10 mouse cellular contexts compared by ENCODE assay signal in genomic region chr7:82173540-82173939, GRCm38 (mm10). TPM values are rescaled to one million over a fixed set of nuclear protein-coding genes. Genes with fewer than 3 reads are reported as not detected.
DNase-seq lines count a peak whose midpoint lies in the region; ATAC-seq and TF ChIP-seq lines count a peak whose summit lies in the region.
"Had no signal": no experiment of that assay in that cellular context is flagged by ENCODE, and none has a peak within 500 bp of the region (broad histone marks: within the 10 kb centered on the region; RNA-seq: fewer than 3 reads in every experiment).

Sh3gl3 (plus strand) TSS chr7:82173840.

- 72% methylated on average over 3 of the region's 3 CpGs for WGBS in heart, embryonic 13.5 days
- 88% methylated on average over 3 of the region's 3 CpGs for WGBS in hindbrain, embryonic 12.5 days
- 60% methylated on average over 3 of the region's 3 CpGs for WGBS in liver, embryonic 13.5 days (ENCODE audit: insufficient replicate concordance)

- H3K4me1 ChIP-seq in heart, embryonic 13.5 days = peaks cover 24% of the 10 kb centered on the region
- 0 out of 4 replicates have a peak, but pooled peaks cover 0 to 5% of the 10 kb centered on the region in 2 experiments for H3K4me1 ChIP-seq in ES-E14 (ENCODE audit: control insufficient read depth in 2 of 2, insufficient read depth in 2 of 2, low read length in 2 of 2, poor library complexity in 1 of 2)
- peaks cover 2% of the 10 kb centered on the region; the same call in 1 of the 2 replicates for H3K4me1 ChIP-seq in hindbrain, embryonic 12.5 days
- H3K4me1 ChIP-seq in liver, embryonic 13.5 days (replicated peaks) = no peaks in the 10 kb centered on the region

- intact Hi-C loops in heart, postnatal 36 days (cut with DNase I) = no loop called here

- H3K4me2 ChIP-seq in heart, embryonic 13.5 days = peak within 1 kb of the TSS; percentile 99
- H3K4me2 ChIP-seq in hindbrain, embryonic 12.5 days (replicated peaks) = peak within 1 kb of the TSS; percentile 78
- peak within 1 kb of the TSS; percentile 69 for H3K4me2 ChIP-seq in liver, embryonic 13.5 days

- no peaks in the 10 kb centered on the region for H3K9me3 ChIP-seq in heart, embryonic 13.5 days
- H3K9me3 ChIP-seq in ES-E14 (ENCODE audit: control insufficient read depth, insufficient read depth, low read depth, low read length) = no peaks in the 10 kb centered on the region
- no peaks in the 10 kb centered on the region; the same call in 1 of the 2 replicates for H3K9me3 ChIP-seq in hindbrain, embryonic 12.5 days (replicated peaks)
- H3K9me3 ChIP-seq in liver, embryonic 13.5 days (replicated peaks) = no peaks in the 10 kb centered on the region

- ATAC-seq in heart, embryonic 13.5 days (ENCODE audit: extremely low read depth, insufficient number of reproducible peaks, low FRiP score, low TSS enrichment) = no peak
- ATAC-seq in hindbrain, embryonic 12.5 days (ENCODE audit: low FRiP score) = no peak
- ATAC-seq in liver, embryonic 13.5 days (ENCODE audit: low read depth) = no peak
- no peak for ATAC-seq in granulocyte monocyte progenitor cell, adult 5-6 weeks (replicated peaks; ENCODE audit: poor library complexity, severe bottlenecking)

- H3K27me3 ChIP-seq in heart, embryonic 13.5 days (replicated peaks) = peaks cover 25% of the 10 kb centered on the region
- H3K27me3 ChIP-seq in hindbrain, embryonic 12.5 days = 0 out of 2 replicates have a peak, but pooled peaks cover 3% of the 10 kb centered on the region
- H3K27me3 ChIP-seq in liver, embryonic 13.5 days = peaks cover 36% of the 10 kb centered on the region
- H3K27me3 ChIP-seq: CH12.LX had no signal

- H3K4me3 ChIP-seq in heart, embryonic 13.5 days = peak within 1 kb of the TSS; percentile 78
- H3K4me3 ChIP-seq in ES-E14 (ENCODE audit: insufficient read depth in 1 of 2, low read depth in 1 of 2, low read length in 2 of 2, poor library complexity in 1 of 2, severe bottlenecking in 1 of 2) = peak within 1 kb of the TSS; percentile 82 to 88
- peak within 1 kb of the TSS; percentile 74 for H3K4me3 ChIP-seq in hindbrain, embryonic 12.5 days
- H3K4me3 ChIP-seq in liver, embryonic 13.5 days (replicated peaks) = peak within 1 kb of the TSS; percentile 54

- no peak for DNase-seq in heart, postnatal 36 days
- DNase-seq in ES-E14 (ENCODE audit: low read depth, low spot score) = no peak
- DNase-seq in liver, embryonic 13.5 days = no peak
- DNase-seq in right cerebral cortex, adult 18-20 months = no peak
- no peak for DNase-seq in gastrocnemius, postnatal 10 days

- in situ Hi-C loops in ES-E14 (cut with MboI; ENCODE audit: low sequenced_read_pairs in 2 of 2, unreplicated experiment in 2 of 2) = no loop called here

- no peaks in the 10 kb centered on the region for H3K36me3 ChIP-seq in heart, embryonic 13.5 days
- H3K36me3 ChIP-seq in ES-E14 (ENCODE audit: control insufficient read depth, insufficient read depth, low read length, poor library complexity, severe bottlenecking) = no peaks in the 10 kb centered on the region
- no peaks in the 10 kb centered on the region for H3K36me3 ChIP-seq in hindbrain, embryonic 12.5 days
- H3K36me3 ChIP-seq in liver, embryonic 13.5 days = no peaks in the 10 kb centered on the region

- H3K27ac ChIP-seq in heart, embryonic 13.5 days (replicated peaks) = no peak within 1 kb of the TSS
- no peak within 1 kb of the TSS for H3K27ac ChIP-seq in ES-E14 (ENCODE audit: insufficient read depth, low read depth, low read length, poor library complexity, severe bottlenecking)
- H3K27ac ChIP-seq in hindbrain, embryonic 12.5 days = no peak within 1 kb of the TSS
- no peak within 1 kb of the TSS for H3K27ac ChIP-seq in liver, embryonic 13.5 days

- peak within 1 kb of the TSS; percentile 81 for H3K9ac ChIP-seq in heart, embryonic 13.5 days
- H3K9ac ChIP-seq in ES-E14 (ENCODE audit: insufficient read depth, low read depth, low read length, poor library complexity, severe bottlenecking) = peak within 1 kb of the TSS; percentile 73
- peak within 1 kb of the TSS; percentile 74 for H3K9ac ChIP-seq in hindbrain, embryonic 12.5 days
- no peak within 1 kb of the TSS for H3K9ac ChIP-seq in liver, embryonic 13.5 days

TF ChIP-seq in ES-E14, 5 proteins besides CTCF, POLR2A, EP300 and RAD21:
- TF ChIP-seq CHD2 (IDR thresholded peaks at IDR 0.05; ENCODE audit: low read depth, low read length) (no peak), ZC3H11A (IDR thresholded peaks at IDR 0.05; ENCODE audit: borderline replicate concordance, low read depth, low read length) (no peak), HCFC1 (IDR thresholded peaks at IDR 0.05; ENCODE audit: borderline replicate concordance, insufficient read depth, low read length) (no peak), ZNF384 (IDR thresholded peaks at IDR 0.05; ENCODE audit: low read depth, low read length) (no peak), MAFK (IDR thresholded peaks at IDR 0.05; ENCODE audit: insufficient read depth, low read depth, low read length) (no peak)
TF ChIP-seq in ES-E14: peak in this region for 0.

RNA-seq across cellular contexts. Expression of gene Sh3gl3, which starts in this region (rescaled TPM):
- polyA plus RNA-seq in heart, embryonic 13.5 days (2015; fragmentation: Nextera tagmentation; extraction: Ambion mirVana) = 5.4 and 5.8 TPM in 2 replicates
- total RNA-seq in heart, postnatal 36 days (2021) = under 1 TPM; 0.51 to 0.67 TPM
- total RNA-seq in ES-E14 (2012; rRNA removed) = 8.0 and 11.6 TPM in 2 replicates
- polyA plus RNA-seq in hindbrain, embryonic 12.5 days (2016; fragmentation: Nextera tagmentation; extraction: Ambion mirVana) = 26.7 and 33.3 TPM in 2 replicates
- polyA plus RNA-seq in liver, embryonic 13.5 days (2015; fragmentation: Nextera tagmentation; extraction: Ambion mirVana) = 0.28 and 0.39 TPM in 2 replicates
- 1 to 10 TPM; 3.2 to 3.8 TPM for total RNA-seq in gastrocnemius, postnatal 10 days (2021)
- not detected in 2 replicates for total RNA-seq in granulocyte monocyte progenitor cell, adult 5-6 weeks (2014; fragmentation: Nextera tagmentation)
- total RNA-seq in granulocyte monocyte progenitor cell, adult 5-6 weeks (2017) = not detected in 2 replicates
- total RNA-seq: CH12.LX; common myeloid progenitor, adult 5-6 weeks had no signal
